Mouse (Mus musculus): ENCODE data around the gene Mug1. TPM values are rescaled to one million over a fixed set of nuclear protein-coding genes. Genes with fewer than 3 reads are reported as not detected.
"Not testable (repeated sequence)": the region's sequence is repeated elsewhere in the genome, so short reads cannot be mapped to it uniquely, and the experiment has no call there.

Mug1 gene
- polyA plus RNA-seq (2015; fragmentation: Nextera tagmentation; extraction: Ambion mirVana) = 0.05 and 0.24 TPM in 2 replicates

DNA sequence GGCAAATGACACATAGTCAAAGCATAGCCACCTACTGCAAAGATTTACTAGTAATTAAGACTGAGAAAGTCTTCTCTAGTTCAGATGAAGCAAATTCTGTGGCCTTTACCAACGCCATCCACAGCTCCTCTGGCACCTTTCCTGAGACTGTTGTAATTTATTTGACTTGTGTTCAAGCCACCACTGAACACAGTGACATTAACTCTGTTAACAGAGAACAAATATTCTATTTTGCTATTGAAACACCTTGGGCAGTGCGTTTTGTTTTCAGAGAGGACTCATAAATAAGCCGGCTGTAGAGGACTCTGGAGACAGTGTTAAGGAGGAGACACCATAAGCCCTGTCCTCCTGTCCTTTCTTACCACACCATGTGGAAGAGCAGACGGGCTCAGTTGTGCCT, at the start of gene Mug1:
TSS of gene Mug1 (plus strand) at position 271 of the 400 bp plus-strand sequence.
- H3K9ac ChIP-seq (ENCODE audit: low read length); H3K27me3 ChIP-seq (ENCODE audit: control insufficient read depth, insufficient read depth, low read length); H3K4me2 ChIP-seq (ENCODE audit: low read depth, low read length); ATAC-seq (replicated peaks; ENCODE audit: extremely low read depth, insufficient read depth, low FRiP score); H3K4me1 ChIP-seq (ENCODE audit: control insufficient read depth, insufficient read depth, low read length); H3K27ac ChIP-seq (ENCODE audit: low read length); H3K9me3 ChIP-seq (replicated peaks; ENCODE audit: control insufficient read depth, low read length); H3K36me3 ChIP-seq (ENCODE audit: control insufficient read depth, insufficient read depth); H3K4me3 ChIP-seq (ENCODE audit: low read length): not testable (repeated sequence)
- WGBS = 77% methylated on average over 4 of the region's 4 CpGs

DNA sequence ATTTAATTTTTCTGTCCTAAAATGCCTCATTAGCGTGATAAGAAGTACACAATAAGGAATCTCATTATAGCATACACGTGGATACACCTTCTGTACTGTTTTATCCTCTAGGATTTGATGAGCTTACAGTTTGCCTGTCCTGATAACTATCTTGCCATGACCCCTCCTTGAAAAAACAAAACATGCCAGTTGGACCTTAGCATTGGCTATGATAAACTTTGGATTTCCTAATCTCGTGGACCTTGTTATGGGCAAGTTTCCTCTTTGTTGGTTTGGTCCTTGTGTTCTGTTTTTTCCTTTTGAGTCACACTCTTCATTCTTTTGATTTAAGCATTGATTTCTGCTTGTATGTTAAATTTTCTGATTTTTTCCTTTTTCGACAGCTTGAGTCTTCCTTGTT, 10.3 kb upstream of the Mug1 start:
- ATAC-seq (replicated peaks; ENCODE audit: extremely low read depth, insufficient read depth, low FRiP score) = no peak
- no peak overlapping the region for H3K9ac ChIP-seq (ENCODE audit: low read length)
- 71% methylated on average over 4 of the region's 4 CpGs for WGBS

DNA sequence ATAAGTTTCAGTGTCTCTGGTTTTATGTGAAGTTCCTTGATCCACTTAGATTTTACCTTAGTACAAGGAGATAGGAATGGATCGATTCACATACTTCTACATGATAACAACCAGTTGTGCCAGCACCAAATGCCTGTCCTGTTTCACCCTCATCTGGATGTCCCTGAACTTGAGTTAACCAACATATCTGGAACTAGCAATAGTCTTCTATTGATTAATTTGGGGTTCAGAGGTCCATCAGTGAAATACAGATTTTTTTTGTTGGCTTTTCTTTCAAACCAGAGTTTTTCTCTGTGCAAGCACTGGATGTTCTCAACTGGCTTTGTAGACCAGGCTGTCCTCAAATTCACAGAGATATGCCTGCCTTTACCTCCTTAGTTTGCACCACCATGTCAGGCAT, 2.0 kb upstream of the Mug1 start:
- no peak overlapping the region for H3K4me3 ChIP-seq (ENCODE audit: low read length)
- H3K4me2 ChIP-seq (ENCODE audit: low read depth, low read length) = no peak overlapping the region
- H3K9me3 ChIP-seq (replicated peaks; ENCODE audit: control insufficient read depth, low read length) = no peaks in the 10 kb centered on the region
- no peaks in the 10 kb centered on the region for H3K4me1 ChIP-seq (ENCODE audit: control insufficient read depth, insufficient read depth, low read length)
- H3K27me3 ChIP-seq (ENCODE audit: control insufficient read depth, insufficient read depth, low read length) = no peaks in the 10 kb centered on the region
- no peaks in the 10 kb centered on the region for H3K36me3 ChIP-seq (ENCODE audit: control insufficient read depth, insufficient read depth)
- no peak for ATAC-seq (replicated peaks; ENCODE audit: extremely low read depth, insufficient read depth, low FRiP score)
- H3K27ac ChIP-seq (ENCODE audit: low read length) = no peak overlapping the region
- no peak overlapping the region for H3K9ac ChIP-seq (ENCODE audit: low read length)
- 97% methylated on average over 1 of the region's 1 CpGs for WGBS

More for the DNA sequence above, 10.3 kb upstream of the Mug1 start:
- Histone ChIP-seq H3K9me3 (replicated peaks; ENCODE audit: control insufficient read depth, low read length) (no peaks in the 10 kb centered on the region), H3K4me1 (ENCODE audit: control insufficient read depth, insufficient read depth, low read length) (no peaks in the 10 kb centered on the region), H3K4me3 (ENCODE audit: low read length) (no peak overlapping the region), H3K27me3 (ENCODE audit: control insufficient read depth, insufficient read depth, low read length) (no peaks in the 10 kb centered on the region), H3K4me2 (ENCODE audit: low read depth, low read length) (no peak overlapping the region), H3K27ac (ENCODE audit: low read length) (no peak overlapping the region), H3K36me3 (ENCODE audit: control insufficient read depth, insufficient read depth) (no peaks in the 10 kb centered on the region)

DNA sequence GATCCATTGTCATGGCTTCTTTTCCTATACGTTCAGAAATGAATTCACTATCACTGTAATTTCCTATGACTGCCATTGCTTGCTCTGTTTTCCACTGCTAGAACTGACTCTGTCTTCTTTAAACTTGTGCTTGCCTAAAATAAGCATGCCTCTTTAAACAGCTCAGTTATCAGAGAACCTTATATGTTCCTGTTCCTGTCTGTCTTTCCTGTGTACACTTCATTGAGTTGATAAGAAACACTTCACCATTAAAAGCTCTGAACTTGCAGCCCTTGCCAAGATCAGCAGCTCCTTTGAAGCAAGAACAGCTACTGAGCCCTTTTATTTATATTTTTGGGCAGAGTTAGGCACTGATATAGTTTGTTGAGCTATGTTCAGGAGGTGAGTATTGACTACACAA, 10.0 kb downstream of the Mug1 start:
- ATAC-seq (replicated peaks; ENCODE audit: extremely low read depth, insufficient read depth, low FRiP score) = peak; percentile 87
- no peaks in the 10 kb centered on the region; the same call in 1 of the 2 replicates for H3K9me3 ChIP-seq (replicated peaks; ENCODE audit: control insufficient read depth, low read length)
- no peaks in the 10 kb centered on the region for H3K36me3 ChIP-seq (ENCODE audit: control insufficient read depth, insufficient read depth)
- no peaks in the 10 kb centered on the region for H3K4me1 ChIP-seq (ENCODE audit: control insufficient read depth, insufficient read depth, low read length)
- no peak overlapping the region for H3K4me2 ChIP-seq (ENCODE audit: low read depth, low read length)
- H3K27ac ChIP-seq (ENCODE audit: low read length) = peak overlapping the region; percentile 67
- H3K27me3 ChIP-seq (ENCODE audit: control insufficient read depth, insufficient read depth, low read length) = no peaks in the 10 kb centered on the region
- no peak overlapping the region for H3K9ac ChIP-seq (ENCODE audit: low read length)
- 20% methylated on average over 1 of the region's 1 CpGs for WGBS
- H3K4me3 ChIP-seq (ENCODE audit: low read length) = no peak overlapping the region

Other genes with a start within 250 kb of the Mug1 start
- 2.2 and 3.5 TPM in 2 replicates for gene A2m, start 203.2 kb upstream of the Mug1 start, polyA plus RNA-seq (2015; fragmentation: Nextera tagmentation; extraction: Ambion mirVana)
- gene Gm7298, start 105.6 kb upstream of the Mug1 start, polyA plus RNA-seq (2015; fragmentation: Nextera tagmentation; extraction: Ambion mirVana) = not detected in 2 replicates
- not detected in 2 replicates for gene Mug2, start 168.2 kb downstream of the Mug1 start, polyA plus RNA-seq (2015; fragmentation: Nextera tagmentation; extraction: Ambion mirVana)

Measured in heart, embryonic 16.5 days (tissue).